Mouse (Mus musculus): ENCODE results near the gene Fam219a. TPM values are rescaled to one million over a fixed set of nuclear protein-coding genes. Genes with fewer than 3 reads are reported as not detected.
A peak's percentile ranks its signal among the peaks of the same experiment; 100 is the strongest.

Gene Fam219a
- polyA plus RNA-seq, 1 experiment from 2014 or later = 1.2 TPM

- DNase-seq (ENCODE audit: low spot score) = no peak
Measured at GRCm38 (mm10) chr4:41500787-41501186, 68.6 kb downstream of the Fam219a start.

GRCm38 (mm10) chr4:41499619-41500018 is 69.7 kb downstream of the Fam219a start:
- no peak overlapping the region for H3K4me2 ChIP-seq (ENCODE audit: low read depth, severe bottlenecking)
- WGBS = 60% methylated on average over 8 of the region's 8 CpGs
- H3K4me1 ChIP-seq (ENCODE audit: control insufficient read depth, insufficient read depth, low read length) = peaks cover 17% of the 10 kb centered on the region
- H3K27me3 ChIP-seq (ENCODE audit: control insufficient read depth, insufficient read depth, low read length) = peaks cover 65% of the 10 kb centered on the region
- H3K4me3 ChIP-seq (ENCODE audit: low read depth, low read length) = no peak overlapping the region
- H3K9me3 ChIP-seq (ENCODE audit: control insufficient read depth, low read length) = no peaks in the 10 kb centered on the region
- no peaks in the 10 kb centered on the region for H3K36me3 ChIP-seq (ENCODE audit: control insufficient read depth, insufficient read depth, low read length)
- no peak overlapping the region for H3K27ac ChIP-seq (replicated peaks; ENCODE audit: low read depth, low read length)
- no peak for ATAC-seq (ENCODE audit: insufficient number of reproducible peaks, low FRiP score, low TSS enrichment, low read depth)
- H3K9ac ChIP-seq (ENCODE audit: low read length) = no peak overlapping the region
- no peak for DNase-seq (ENCODE audit: low spot score)

More at GRCm38 (mm10) chr4:41500787-41501186, 68.6 kb downstream of the Fam219a start:
- 64% methylated on average over 4 of the region's 4 CpGs for WGBS
- Histone ChIP-seq H3K9ac (ENCODE audit: low read length) (no peak overlapping the region), H3K27ac (replicated peaks; ENCODE audit: low read depth, low read length) (no peak overlapping the region), H3K27me3 (ENCODE audit: control insufficient read depth, insufficient read depth, low read length) (peaks cover 62% of the 10 kb centered on the region), H3K4me1 (ENCODE audit: control insufficient read depth, insufficient read depth, low read length) (peaks cover 17% of the 10 kb centered on the region), H3K36me3 (ENCODE audit: control insufficient read depth, insufficient read depth, low read length) (no peaks in the 10 kb centered on the region), H3K9me3 (ENCODE audit: control insufficient read depth, low read length) (no peaks in the 10 kb centered on the region), H3K4me2 (ENCODE audit: low read depth, severe bottlenecking) (no peak overlapping the region), H3K4me3 (ENCODE audit: low read depth, low read length) (no peak overlapping the region)
- no peak for ATAC-seq (ENCODE audit: insufficient number of reproducible peaks, low FRiP score, low TSS enrichment, low read depth)

DNA sequence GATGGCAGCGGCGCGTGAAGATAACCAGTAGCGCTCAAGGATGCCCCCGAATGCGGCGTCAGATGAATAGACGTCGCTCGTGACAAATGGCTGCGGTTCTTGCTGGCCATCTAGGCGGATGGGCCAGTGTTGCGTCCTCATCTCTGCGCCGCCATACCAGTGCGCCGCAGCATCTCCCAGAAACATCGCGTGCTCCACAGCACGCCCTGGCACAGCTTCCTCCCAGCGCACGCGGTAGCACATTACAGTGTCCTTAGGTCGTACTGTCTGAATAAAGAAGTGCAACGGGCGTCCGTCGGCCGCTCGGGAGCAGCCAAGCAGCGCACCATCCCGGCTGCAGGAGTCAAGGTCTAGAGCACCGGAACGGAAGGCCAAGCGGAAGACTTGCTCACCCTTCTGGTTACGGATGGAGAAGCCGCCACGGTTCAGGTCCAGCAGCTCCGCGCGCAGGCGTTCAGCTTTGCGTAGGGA is 70.4 kb downstream of the Fam219a start:
- Histone ChIP-seq H3K9me3 (ENCODE audit: control insufficient read depth, low read length) (no peaks in the 10 kb centered on the region), H3K27ac (replicated peaks; ENCODE audit: low read depth, low read length) (no peak overlapping the region), H3K4me1 (ENCODE audit: control insufficient read depth, insufficient read depth, low read length) (peaks cover 17% of the 10 kb centered on the region), H3K9ac (ENCODE audit: low read length) (no peak overlapping the region), H3K36me3 (ENCODE audit: control insufficient read depth, insufficient read depth, low read length) (no peaks in the 10 kb centered on the region), H3K27me3 (ENCODE audit: control insufficient read depth, insufficient read depth, low read length) (peaks cover 65% of the 10 kb centered on the region), H3K4me3 (ENCODE audit: low read depth, low read length) (peak overlapping the region; percentile 23; the same call in 1 of the 2 replicates), H3K4me2 (ENCODE audit: low read depth, severe bottlenecking) (peak overlapping the region; percentile 43)
- DNase-seq (ENCODE audit: low spot score) (peak; percentile 60), ATAC-seq (ENCODE audit: insufficient number of reproducible peaks, low FRiP score, low TSS enrichment, low read depth) (no peak)
- WGBS = 3% methylated on average over 43 of the region's 43 CpGs

DNA sequence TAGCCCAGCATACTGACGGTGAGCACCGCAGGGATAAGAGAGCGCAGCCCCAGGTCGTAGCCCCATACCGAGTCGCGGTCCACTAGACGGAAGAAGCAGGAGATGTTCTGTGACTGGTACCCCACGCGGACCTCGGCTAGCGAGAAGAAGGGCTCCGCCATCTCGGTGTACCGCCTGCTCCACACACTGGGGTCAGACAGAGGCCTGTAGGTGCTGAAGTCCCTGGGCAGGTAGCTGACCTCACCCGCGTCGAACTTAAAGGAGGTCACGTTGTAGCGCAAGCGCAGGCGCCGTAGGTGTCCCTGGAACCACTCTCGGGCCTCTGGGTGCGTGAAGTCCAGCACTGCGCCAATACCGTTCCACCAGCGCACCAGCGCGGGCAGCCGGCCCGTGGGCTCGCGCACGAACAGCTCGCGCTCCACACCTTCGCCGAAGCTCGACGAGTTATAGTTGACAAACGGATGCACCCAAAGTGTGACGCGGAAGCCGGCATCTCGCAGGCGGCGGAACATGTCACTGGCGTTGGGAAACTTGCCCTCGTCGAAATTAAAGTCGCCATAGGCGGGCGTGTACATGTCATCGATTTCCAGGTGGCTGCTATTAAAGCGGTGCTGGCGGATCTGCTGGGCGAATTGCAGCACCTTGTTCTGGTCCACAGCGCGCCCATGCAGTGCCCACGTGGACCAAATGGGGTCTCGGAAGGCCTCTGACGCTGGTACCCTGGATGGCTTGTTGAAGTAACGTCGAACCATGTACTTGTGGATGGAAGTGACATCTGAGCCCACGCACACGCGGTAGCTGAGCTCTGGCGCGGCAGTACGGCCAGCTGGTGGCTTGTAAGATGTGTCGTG is 71.1 kb downstream of the Fam219a start:
- Histone ChIP-seq H3K27ac (replicated peaks; ENCODE audit: low read depth, low read length) (no peak overlapping the region), H3K9ac (ENCODE audit: low read length) (no peak overlapping the region)
- no peak for ATAC-seq (ENCODE audit: insufficient number of reproducible peaks, low FRiP score, low TSS enrichment, low read depth)

DNA sequence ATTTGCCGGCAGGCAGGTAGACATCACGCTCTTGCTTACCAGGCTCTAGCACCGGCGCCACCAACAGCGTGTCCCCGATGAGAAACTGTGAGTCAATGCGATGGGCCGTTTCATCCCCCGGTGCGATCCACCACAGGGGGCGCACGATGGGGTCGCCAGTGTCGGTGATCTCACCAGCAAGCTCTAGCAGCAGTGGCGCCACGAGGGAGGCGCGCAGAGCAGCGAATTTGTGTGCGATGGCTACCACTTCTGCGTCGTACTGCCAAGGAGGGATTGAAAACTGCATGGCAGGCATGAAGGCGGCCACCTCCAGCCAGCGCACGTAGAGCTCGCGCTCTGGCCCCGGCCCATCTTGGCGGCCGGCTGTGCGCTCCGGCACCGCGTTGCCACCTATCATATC is 71.8 kb downstream of the Fam219a start:
- DNase-seq (ENCODE audit: low spot score) = peak; percentile 75
- H3K4me3 ChIP-seq (ENCODE audit: low read depth, low read length) = peak overlapping the region; percentile 23
- no peak overlapping the region for H3K27ac ChIP-seq (replicated peaks; ENCODE audit: low read depth, low read length)
- no peak overlapping the region for H3K9ac ChIP-seq (ENCODE audit: low read length)
- no peak for ATAC-seq (ENCODE audit: insufficient number of reproducible peaks, low FRiP score, low TSS enrichment, low read depth)
- H3K9me3 ChIP-seq (ENCODE audit: control insufficient read depth, low read length) = no peaks in the 10 kb centered on the region
- H3K36me3 ChIP-seq (ENCODE audit: control insufficient read depth, insufficient read depth, low read length) = no peaks in the 10 kb centered on the region
- WGBS = under 1% methylated on average over 34 of the region's 34 CpGs
- peaks cover 65% of the 10 kb centered on the region for H3K27me3 ChIP-seq (ENCODE audit: control insufficient read depth, insufficient read depth, low read length)
- H3K4me2 ChIP-seq (ENCODE audit: low read depth, severe bottlenecking) = peak overlapping the region; percentile 43
- peaks cover 16% of the 10 kb centered on the region for H3K4me1 ChIP-seq (ENCODE audit: control insufficient read depth, insufficient read depth, low read length)

More for the DNA sequence above, 71.1 kb downstream of the Fam219a start:
- DNase-seq (ENCODE audit: low spot score) = peak; percentile 56
- peak overlapping the region; percentile 23 for H3K4me3 ChIP-seq (ENCODE audit: low read depth, low read length)
- peak overlapping the region; percentile 43 for H3K4me2 ChIP-seq (ENCODE audit: low read depth, severe bottlenecking)
- 6% methylated on average over 72 of the region's 72 CpGs for WGBS
- H3K27me3 ChIP-seq (ENCODE audit: control insufficient read depth, insufficient read depth, low read length) = peaks cover 65% of the 10 kb centered on the region
- H3K36me3 ChIP-seq (ENCODE audit: control insufficient read depth, insufficient read depth, low read length) = no peaks in the 10 kb centered on the region
- H3K9me3 ChIP-seq (ENCODE audit: control insufficient read depth, low read length) = no peaks in the 10 kb centered on the region
- peaks cover 17% of the 10 kb centered on the region for H3K4me1 ChIP-seq (ENCODE audit: control insufficient read depth, insufficient read depth, low read length)

DNA sequence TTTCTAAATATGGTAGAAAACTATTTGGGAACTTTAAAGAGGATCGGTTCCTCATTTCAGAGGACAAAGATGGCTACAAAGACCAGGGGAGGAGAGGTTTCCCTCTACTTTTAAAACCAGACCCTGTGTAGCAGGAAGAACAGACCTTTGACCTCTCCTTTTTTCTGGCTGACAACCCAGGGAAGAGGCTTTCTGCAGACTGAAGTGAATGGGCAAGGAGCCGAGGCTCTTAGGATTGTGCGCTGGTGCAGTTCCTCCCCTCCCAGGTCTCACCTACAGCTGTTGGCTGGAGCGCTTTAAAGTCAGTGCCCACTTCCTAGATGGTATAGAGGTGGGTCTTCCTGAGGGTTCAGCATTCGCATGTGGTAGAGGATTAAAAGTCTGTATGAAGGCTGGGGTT is 72.3 kb downstream of the Fam219a start:
- Histone ChIP-seq H3K4me3 (ENCODE audit: low read depth, low read length) (no peak overlapping the region), H3K4me2 (ENCODE audit: low read depth, severe bottlenecking) (no peak overlapping the region), H3K9ac (ENCODE audit: low read length) (no peak overlapping the region), H3K27ac (replicated peaks; ENCODE audit: low read depth, low read length) (no peak overlapping the region), H3K9me3 (ENCODE audit: control insufficient read depth, low read length) (no peaks in the 10 kb centered on the region), H3K36me3 (ENCODE audit: control insufficient read depth, insufficient read depth, low read length) (no peaks in the 10 kb centered on the region), H3K4me1 (ENCODE audit: control insufficient read depth, insufficient read depth, low read length) (peaks cover 11% of the 10 kb centered on the region), H3K27me3 (ENCODE audit: control insufficient read depth, insufficient read depth, low read length) (peaks cover 63% of the 10 kb centered on the region)
- DNase-seq (ENCODE audit: low spot score) (no peak), ATAC-seq (ENCODE audit: insufficient number of reproducible peaks, low FRiP score, low TSS enrichment, low read depth) (no peak)
- WGBS = 37% methylated on average over 5 of the region's 5 CpGs

DNA sequence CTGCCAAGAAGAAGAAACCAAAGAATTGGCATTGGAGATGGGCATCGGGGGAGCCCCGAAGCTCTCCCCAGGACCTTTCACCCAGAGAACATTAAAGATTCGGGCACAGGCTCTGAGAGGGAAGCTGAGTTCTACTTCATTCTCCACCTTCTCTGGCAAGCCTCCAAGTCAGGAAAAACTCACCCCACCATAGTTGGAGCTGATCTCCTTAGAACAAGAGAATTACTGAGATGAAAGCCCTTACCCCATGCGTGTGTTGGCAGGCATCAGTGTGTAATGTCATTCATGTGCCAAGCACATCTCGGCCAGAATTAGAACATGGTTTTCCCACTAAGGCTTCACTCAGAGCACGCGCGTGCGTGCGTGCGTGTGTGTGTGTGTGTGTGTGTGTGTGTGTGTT is 73.5 kb downstream of the Fam219a start:
- Histone ChIP-seq H3K4me3 (ENCODE audit: low read depth, low read length) (no peak overlapping the region), H3K4me1 (ENCODE audit: control insufficient read depth, insufficient read depth, low read length) (peaks cover 11% of the 10 kb centered on the region), H3K4me2 (ENCODE audit: low read depth, severe bottlenecking) (no peak overlapping the region), H3K9ac (ENCODE audit: low read length) (no peak overlapping the region), H3K36me3 (ENCODE audit: control insufficient read depth, insufficient read depth, low read length) (no peaks in the 10 kb centered on the region), H3K27me3 (ENCODE audit: control insufficient read depth, insufficient read depth, low read length) (peaks cover 54% of the 10 kb centered on the region), H3K27ac (replicated peaks; ENCODE audit: low read depth, low read length) (no peak overlapping the region), H3K9me3 (ENCODE audit: control insufficient read depth, low read length) (no peaks in the 10 kb centered on the region)
- DNase-seq (ENCODE audit: low spot score) = no peak
- 91% methylated on average over 11 of the region's 11 CpGs for WGBS
- no peak for ATAC-seq (ENCODE audit: insufficient number of reproducible peaks, low FRiP score, low TSS enrichment, low read depth)

GRCm38 (mm10) chr4:41495076-41495475 is 74.3 kb downstream of the Fam219a start:
- 88% methylated on average over 4 of the region's 4 CpGs for WGBS
- Histone ChIP-seq H3K27ac (replicated peaks; ENCODE audit: low read depth, low read length) (no peak overlapping the region), H3K27me3 (ENCODE audit: control insufficient read depth, insufficient read depth, low read length) (peaks cover 46% of the 10 kb centered on the region), H3K9ac (ENCODE audit: low read length) (no peak overlapping the region), H3K4me2 (ENCODE audit: low read depth, severe bottlenecking) (no peak overlapping the region), H3K9me3 (ENCODE audit: control insufficient read depth, low read length) (no peaks in the 10 kb centered on the region), H3K36me3 (ENCODE audit: control insufficient read depth, insufficient read depth, low read length) (no peaks in the 10 kb centered on the region), H3K4me3 (ENCODE audit: low read depth, low read length) (no peak overlapping the region), H3K4me1 (ENCODE audit: control insufficient read depth, insufficient read depth, low read length) (peaks cover 11% of the 10 kb centered on the region)
- no peak for DNase-seq (ENCODE audit: low spot score)
- no peak for ATAC-seq (ENCODE audit: insufficient number of reproducible peaks, low FRiP score, low TSS enrichment, low read depth)

All from limb, embryonic 11.5 days (tissue).